Mouse (Mus musculus): ENCODE measurements around the gene Chst3.

DNA sequence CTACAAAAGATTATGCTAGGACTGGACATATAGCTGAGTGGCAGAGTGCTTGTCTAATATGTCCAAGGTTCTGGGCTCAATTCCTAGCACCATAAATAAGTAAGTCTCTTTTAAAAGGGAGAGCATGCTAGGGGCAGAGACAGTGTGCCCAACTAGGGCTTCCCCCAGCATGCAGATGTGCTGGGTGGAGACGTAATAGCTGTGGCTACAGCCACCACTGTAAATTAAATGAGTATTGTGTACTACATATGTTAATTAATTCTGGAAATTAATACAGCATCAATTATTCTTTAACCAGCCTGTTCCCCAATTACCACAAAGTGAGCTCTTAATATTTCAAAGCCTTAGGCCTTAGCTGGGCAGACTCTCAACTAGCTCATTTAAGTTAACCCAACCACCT, 54.2 kb downstream of the Chst3 start:
- TF ChIP-seq CTCF (conservative IDR thresholded peaks at IDR 0.05; ENCODE audit: low read length) (no peak), POU5F1 (IDR thresholded peaks at IDR 0.05; ENCODE audit: borderline replicate concordance, low read length) (no peak), NANOG (IDR thresholded peaks at IDR 0.05; ENCODE audit: borderline replicate concordance, low read length) (no peak)
